Mouse (Mus musculus): ENCODE measurements around the gene Vps13d.

Gene Vps13d

GRCm38 (mm10) chr4:145073728-145074127 is 121.1 kb downstream of the Vps13d start:
- DNase-seq, result no peak

GRCm38 (mm10) chr4:145071942-145072341 is 122.9 kb downstream of the Vps13d start:
- no peak for DNase-seq

GRCm38 (mm10) chr4:145067019-145067680 is 127.7 kb downstream of the Vps13d start:
- DNase-seq, result no peak

GRCm38 (mm10) chr4:145066336-145067018 is 128.3 kb downstream of the Vps13d start:
- no peak for DNase-seq

GRCm38 (mm10) chr4:145058749-145059442 is 135.9 kb downstream of the Vps13d start:
- no peak for DNase-seq

- no peak for DNase-seq
Observed at GRCm38 (mm10) chr4:145056346-145056745, 138.5 kb downstream of the Vps13d start.

- no peak for DNase-seq
Observed at GRCm38 (mm10) chr4:145055792-145056191, 139.0 kb downstream of the Vps13d start.

- no peak for DNase-seq
Observed at GRCm38 (mm10) chr4:145054369-145054768, 140.4 kb downstream of the Vps13d start.

GRCm38 (mm10) chr4:145052697-145053096 is 142.1 kb downstream of the Vps13d start:
- no peak for DNase-seq

- no peak for DNase-seq
Observed at GRCm38 (mm10) chr4:145052282-145052681, 142.5 kb downstream of the Vps13d start.

GRCm38 (mm10) chr4:145051209-145051969 is 143.4 kb downstream of the Vps13d start:
- no peak for DNase-seq

GRCm38 (mm10) chr4:145050518-145051208 is 144.1 kb downstream of the Vps13d start:
- DNase-seq, result no peak

- no peak for DNase-seq
Observed at GRCm38 (mm10) chr4:145047964-145048363, 146.8 kb downstream of the Vps13d start.

GRCm38 (mm10) chr4:145046032-145046401 is 148.8 kb downstream of the Vps13d start:
- no peak for DNase-seq

- DNase-seq, result no peak
Observed at GRCm38 (mm10) chr4:145045312-145046031, 149.3 kb downstream of the Vps13d start.

- no peak for DNase-seq
Observed at GRCm38 (mm10) chr4:145041223-145041870, 153.5 kb downstream of the Vps13d start.

- peak in 1 of 2 experiments; percentile 27 for DNase-seq
Observed at GRCm38 (mm10) chr4:145037631-145038416, 157.0 kb downstream of the Vps13d start.

- DNase-seq, result no peak
Observed at GRCm38 (mm10) chr4:145037006-145037405, 157.8 kb downstream of the Vps13d start.

GRCm38 (mm10) chr4:145035450-145035849 is 159.4 kb downstream of the Vps13d start:
- no peak for DNase-seq

GRCm38 (mm10) chr4:145034506-145035243 is 160.1 kb downstream of the Vps13d start:
- DNase-seq, result no peak
